Mouse (Mus musculus) brain, adult 2 months (tissue): ENCODE measurements around the gene Nubp2.

ENCODE experiments used
- DNase-seq: peaks from one replicate; pipeline ENCODE4 v3.0.0; 2011; ENCODE audit warnings: low read depth, low spot score

Nubp2 gene

GRCm38 (mm10) chr17:24886134-24886931, at the start of gene Nubp2, which contains the start of gene Spsb3:
Gene Nubp2, minus strand, starts transcription at chr17:24886349.
Gene Spsb3, plus strand, starts transcription at chr17:24886643.
- peak; percentile 100 for DNase-seq

DNA sequence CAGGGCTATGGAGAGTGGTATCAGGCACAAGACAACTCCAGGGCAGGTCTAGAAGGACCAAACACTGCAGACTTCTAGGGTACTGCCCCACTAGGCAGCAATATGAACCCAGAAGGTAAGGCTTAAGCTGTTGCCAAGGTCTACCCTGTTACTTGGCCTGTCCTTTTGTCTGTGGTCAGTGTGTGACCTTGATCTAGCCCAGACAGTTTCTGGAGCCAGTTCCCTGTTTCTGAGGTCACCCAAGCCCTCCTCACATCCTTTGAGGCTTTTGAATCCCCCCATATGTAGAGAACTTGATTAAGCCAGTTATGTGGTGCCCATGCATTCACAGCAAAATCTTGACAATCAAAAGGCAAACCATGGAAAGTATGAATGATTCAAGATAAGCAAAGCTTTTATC, 49.5 kb upstream of the Nubp2 start:
- DNase-seq = no peak

- no peak for DNase-seq
These were observed 48.8 kb upstream of the Nubp2 start for GRCm38 (mm10) chr17:24934926-24935325.

GRCm38 (mm10) chr17:24933163-24933562, 47.0 kb upstream of the Nubp2 start:
- DNase-seq = peak; percentile 17

GRCm38 (mm10) chr17:24932431-24932830, 46.3 kb upstream of the Nubp2 start:
- no peak for DNase-seq

GRCm38 (mm10) chr17:24929506-24929905, 43.4 kb upstream of the Nubp2 start:
- peak; percentile 40 for DNase-seq

GRCm38 (mm10) chr17:24923246-24923645, 37.1 kb upstream of the Nubp2 start:
- no peak for DNase-seq

DNA sequence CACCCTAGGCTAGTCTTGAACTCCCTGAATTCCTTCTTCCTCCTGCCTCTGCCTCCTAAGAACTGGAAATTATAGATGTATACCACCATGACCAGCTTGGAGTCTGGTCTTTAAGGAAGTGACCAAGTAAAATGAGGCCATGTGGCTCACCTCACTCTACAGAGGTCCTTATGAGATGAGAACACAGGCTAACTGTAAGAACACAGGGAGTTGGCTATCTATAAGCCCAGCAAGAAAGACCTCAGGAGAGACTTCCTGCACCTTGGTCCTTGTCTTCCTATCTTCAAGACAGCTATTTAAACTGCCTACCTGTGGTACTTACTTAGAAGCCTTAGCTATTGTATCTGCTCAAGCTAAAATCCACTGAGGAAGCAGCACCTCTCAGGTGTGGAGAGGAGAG, 27.8 kb upstream of the Nubp2 start:
- no peak for DNase-seq

- no peak for DNase-seq
These were observed 21.4 kb upstream of the Nubp2 start for GRCm38 (mm10) chr17:24907591-24907990.

DNA sequence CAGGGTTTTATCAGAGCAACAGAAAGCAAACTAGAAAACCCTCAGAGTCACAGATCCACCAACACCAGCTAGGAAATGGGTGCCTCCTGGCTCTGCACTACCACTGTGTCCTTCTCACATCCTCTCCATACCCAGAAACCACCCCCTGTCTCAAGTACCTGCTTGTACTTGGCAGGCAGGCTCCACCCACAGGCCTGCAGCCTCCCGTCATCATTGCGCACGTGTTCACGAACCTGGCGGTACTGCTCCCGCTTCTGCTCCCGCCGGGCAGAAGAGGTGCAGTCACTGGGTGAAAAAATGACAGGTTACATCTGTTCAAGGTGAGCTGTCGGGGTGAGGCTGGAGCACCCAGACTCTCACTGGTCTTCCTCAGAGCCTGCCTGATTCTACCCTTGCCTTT, 17.6 kb upstream of the Nubp2 start:
- DNase-seq = peak; percentile 66

GRCm38 (mm10) chr17:24902671-24903474, 16.7 kb upstream of the Nubp2 start:
- DNase-seq = no peak

DNA sequence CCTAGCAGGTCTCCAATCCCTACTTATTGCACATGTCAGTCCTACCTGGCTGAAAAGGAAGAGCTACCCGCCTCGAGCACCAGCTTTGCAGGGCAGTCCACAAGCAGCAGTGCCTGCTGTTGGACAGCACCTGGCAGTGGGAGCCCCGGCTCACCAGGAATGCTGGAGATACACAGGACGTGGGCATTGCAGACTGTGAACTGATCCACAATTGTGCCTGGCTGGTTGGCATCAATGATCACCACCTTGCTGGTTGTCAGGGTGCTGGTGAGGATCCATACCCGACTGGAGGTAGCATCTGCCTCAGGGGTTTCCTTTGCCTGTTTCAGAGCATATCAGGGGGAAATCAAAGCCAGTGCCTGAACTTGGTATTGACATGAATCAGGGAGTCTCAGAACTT, 16.0 kb upstream of the Nubp2 start:
- no peak for DNase-seq

DNA sequence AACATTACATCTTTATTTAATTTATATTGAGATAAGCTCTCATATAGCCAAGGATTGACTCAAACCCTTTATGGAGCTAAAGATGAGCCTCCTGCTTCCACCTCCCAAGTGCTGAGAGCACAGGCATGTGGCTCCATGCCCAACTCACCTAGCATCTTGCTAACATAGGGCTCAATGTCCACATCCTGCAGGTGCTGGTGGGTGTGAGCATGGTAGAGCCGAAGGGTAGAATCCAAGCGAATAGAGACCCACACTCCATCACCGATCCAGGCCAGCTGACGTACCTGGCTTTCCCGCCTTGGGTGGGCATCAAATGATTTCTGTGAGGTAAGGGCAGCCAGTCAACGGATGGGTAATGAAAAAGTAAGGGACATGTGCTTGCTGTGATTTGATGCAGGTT, 13.9 kb upstream of the Nubp2 start:
- DNase-seq = no peak

DNA sequence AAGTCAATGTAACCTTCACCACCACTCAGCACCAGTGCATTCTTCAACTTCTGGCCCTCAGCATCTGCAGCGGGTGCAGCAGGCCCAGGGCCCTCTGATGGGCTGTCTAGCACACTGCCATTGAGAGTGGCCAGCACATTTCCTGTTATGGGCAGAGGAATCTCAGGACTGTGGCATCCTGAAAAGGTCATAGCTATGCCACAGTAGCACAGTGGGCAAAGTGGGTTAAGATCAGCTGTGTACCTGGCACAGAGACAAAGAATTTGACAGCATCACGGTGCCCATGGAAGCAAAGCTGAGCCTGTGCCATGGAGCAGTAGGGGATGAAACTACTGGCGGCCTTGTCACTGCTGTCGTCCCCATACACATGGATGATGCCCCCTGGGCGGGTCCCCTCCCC, 13.0 kb upstream of the Nubp2 start:
- no peak for DNase-seq

GRCm38 (mm10) chr17:24898041-24898854, 12.1 kb upstream of the Nubp2 start:
- no peak for DNase-seq

DNA sequence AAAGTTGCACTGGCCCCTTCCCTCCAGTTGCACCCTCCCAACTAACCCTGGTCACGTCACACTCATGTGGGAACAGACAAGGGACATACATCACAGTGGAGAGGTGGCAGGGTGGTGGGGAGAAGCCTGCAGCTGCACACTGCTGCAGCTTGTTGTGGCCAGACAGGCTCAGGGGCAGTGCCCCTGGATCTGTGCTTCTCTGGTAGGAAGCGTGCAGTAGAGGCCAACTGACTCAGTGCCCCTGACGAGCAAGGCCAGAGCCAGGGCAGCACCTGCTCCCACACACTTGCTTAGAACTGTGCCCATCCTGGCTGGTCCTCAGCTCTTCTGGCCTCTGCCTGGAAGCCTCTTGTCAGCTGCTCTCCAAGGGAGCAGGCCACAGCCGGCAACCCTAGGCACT, 11.5 kb upstream of the Nubp2 start:
- no peak for DNase-seq

- no peak for DNase-seq
These were observed 10.8 kb upstream of the Nubp2 start for GRCm38 (mm10) chr17:24896993-24897269.

- DNase-seq = peak; percentile 88
These were observed 10.3 kb upstream of the Nubp2 start, which contains the start of gene Nme3 for GRCm38 (mm10) chr17:24896241-24896992. Gene Nme3, plus strand, starts transcription at chr17:24896500.

GRCm38 (mm10) chr17:24895571-24896240, 9.6 kb upstream of the Nubp2 start:
- no peak for DNase-seq

GRCm38 (mm10) chr17:24894995-24895547, 8.9 kb upstream of the Nubp2 start, which contains the start of the genes Eme2 and Mrps34:
Gene Eme2, minus strand, starts transcription at chr17:24895087.
Gene Mrps34, plus strand, starts transcription at chr17:24895116.
- DNase-seq = peak; percentile 97
